Mouse (Mus musculus): ENCODE data around the gene Sh3pxd2b. TPM values are rescaled to one million over a fixed set of nuclear protein-coding genes. Genes with fewer than 3 reads are reported as not detected.

Gene Sh3pxd2b
- polyA plus RNA-seq, 1 experiment from 2014 or later, result 10.0 TPM

DNA sequence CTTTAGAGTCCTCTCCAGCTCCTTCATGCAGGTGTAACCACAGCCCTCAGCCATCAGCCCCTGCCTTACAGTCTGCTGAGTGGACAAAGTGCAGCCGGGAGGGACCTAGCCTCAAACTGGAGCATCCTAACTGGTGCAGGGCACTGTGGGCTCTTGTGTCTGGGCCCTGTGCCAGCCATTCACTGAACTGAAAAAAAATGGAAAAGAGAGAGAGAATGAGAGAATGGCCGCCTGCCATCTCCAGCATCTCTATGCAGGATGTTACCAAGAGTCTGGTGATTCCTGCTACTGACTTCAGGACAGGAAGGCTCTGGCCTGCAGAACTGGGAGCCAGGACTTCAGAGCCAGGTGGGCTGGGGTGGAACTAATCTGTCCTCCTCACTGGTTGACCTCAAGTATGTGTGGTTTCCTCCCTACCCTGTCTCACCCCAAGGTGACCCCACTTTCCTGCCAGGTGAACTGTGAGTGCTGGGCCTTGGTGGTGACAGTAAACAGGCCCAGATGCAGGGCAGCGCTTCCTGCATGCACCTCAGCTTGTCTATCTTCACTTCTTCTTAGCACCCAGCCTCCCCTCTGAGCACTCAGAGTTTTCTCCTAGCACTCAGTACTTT is 16.1 kb downstream of the Sh3pxd2b start:
- Histone ChIP-seq H3K4me2 (ENCODE audit: low read depth, low read length) (no peak overlapping the region), H3K27me3 (ENCODE audit: control insufficient read depth, insufficient read depth, low read length) (no peaks in the 10 kb centered on the region), H3K4me1 (ENCODE audit: control insufficient read depth, insufficient read depth, low read length) (peaks cover 25% of the 10 kb centered on the region), H3K36me3 (ENCODE audit: control insufficient read depth, insufficient read depth) (no peaks in the 10 kb centered on the region), H3K9me3 (replicated peaks; ENCODE audit: control insufficient read depth, low read length) (no peaks in the 10 kb centered on the region), H3K9ac (ENCODE audit: low read length) (no peak overlapping the region), H3K4me3 (ENCODE audit: low read length) (no peak overlapping the region), H3K27ac (ENCODE audit: low read length) (no peak overlapping the region)
- WGBS, result 22% methylated on average over 3 of the region's 3 CpGs
- ATAC-seq (replicated peaks; ENCODE audit: extremely low read depth, insufficient read depth, low FRiP score), result peak; percentile 29; the same call in 1 of the 2 replicates

- 78% methylated on average over 7 of the region's 7 CpGs for WGBS
- ATAC-seq (replicated peaks; ENCODE audit: extremely low read depth, insufficient read depth, low FRiP score), result no peak
- H3K4me2 ChIP-seq (ENCODE audit: low read depth, low read length), result no peak overlapping the region
- H3K27me3 ChIP-seq (ENCODE audit: control insufficient read depth, insufficient read depth, low read length), result no peaks in the 10 kb centered on the region
- H3K9ac ChIP-seq (ENCODE audit: low read length), result no peak overlapping the region
- H3K4me3 ChIP-seq (ENCODE audit: low read length), result no peak overlapping the region
- H3K36me3 ChIP-seq (ENCODE audit: control insufficient read depth, insufficient read depth), result no peaks in the 10 kb centered on the region
- no peak overlapping the region for H3K27ac ChIP-seq (ENCODE audit: low read length)
- no peaks in the 10 kb centered on the region for H3K9me3 ChIP-seq (replicated peaks; ENCODE audit: control insufficient read depth, low read length)
- peaks cover 25% of the 10 kb centered on the region for H3K4me1 ChIP-seq (ENCODE audit: control insufficient read depth, insufficient read depth, low read length)
Observed at GRCm38 (mm10) chr11:32364375-32364774, 16.8 kb downstream of the Sh3pxd2b start.

- Histone ChIP-seq H3K4me2 (ENCODE audit: low read depth, low read length) (no peak overlapping the region), H3K36me3 (ENCODE audit: control insufficient read depth, insufficient read depth) (no peaks in the 10 kb centered on the region), H3K27ac (ENCODE audit: low read length) (no peak overlapping the region), H3K9ac (ENCODE audit: low read length) (no peak overlapping the region), H3K4me1 (ENCODE audit: control insufficient read depth, insufficient read depth, low read length) (peaks cover 25% of the 10 kb centered on the region), H3K4me3 (ENCODE audit: low read length) (no peak overlapping the region), H3K27me3 (ENCODE audit: control insufficient read depth, insufficient read depth, low read length) (no peaks in the 10 kb centered on the region), H3K9me3 (replicated peaks; ENCODE audit: control insufficient read depth, low read length) (no peaks in the 10 kb centered on the region)
- ATAC-seq (replicated peaks; ENCODE audit: extremely low read depth, insufficient read depth, low FRiP score), result no peak
- WGBS, result 72% methylated on average over 4 of the region's 4 CpGs
Observed at GRCm38 (mm10) chr11:32365498-32365897, 17.9 kb downstream of the Sh3pxd2b start.

GRCm38 (mm10) chr11:32367056-32367455 is 19.4 kb downstream of the Sh3pxd2b start:
- Histone ChIP-seq H3K9ac (ENCODE audit: low read length) (no peak overlapping the region), H3K9me3 (replicated peaks; ENCODE audit: control insufficient read depth, low read length) (no peaks in the 10 kb centered on the region), H3K4me3 (ENCODE audit: low read length) (no peak overlapping the region), H3K27ac (ENCODE audit: low read length) (no peak overlapping the region), H3K4me2 (ENCODE audit: low read depth, low read length) (no peak overlapping the region), H3K36me3 (ENCODE audit: control insufficient read depth, insufficient read depth) (peaks cover 3% of the 10 kb centered on the region; the same call in 1 of the 2 replicates), H3K4me1 (ENCODE audit: control insufficient read depth, insufficient read depth, low read length) (peaks cover 25% of the 10 kb centered on the region), H3K27me3 (ENCODE audit: control insufficient read depth, insufficient read depth, low read length) (no peaks in the 10 kb centered on the region)
- WGBS, result 63% methylated on average over 2 of the region's 2 CpGs
- no peak for ATAC-seq (replicated peaks; ENCODE audit: extremely low read depth, insufficient read depth, low FRiP score)

- no peaks in the 10 kb centered on the region for H3K9me3 ChIP-seq (replicated peaks; ENCODE audit: control insufficient read depth, low read length)
- no peaks in the 10 kb centered on the region for H3K27me3 ChIP-seq (ENCODE audit: control insufficient read depth, insufficient read depth, low read length)
- peaks cover 17% of the 10 kb centered on the region for H3K4me1 ChIP-seq (ENCODE audit: control insufficient read depth, insufficient read depth, low read length)
- no peak overlapping the region for H3K9ac ChIP-seq (ENCODE audit: low read length)
- no peak overlapping the region for H3K27ac ChIP-seq (ENCODE audit: low read length)
- no peak for ATAC-seq (replicated peaks; ENCODE audit: extremely low read depth, insufficient read depth, low FRiP score)
- 81% methylated on average over 3 of the region's 3 CpGs for WGBS
- peaks cover 7% of the 10 kb centered on the region; the same call in 1 of the 2 replicates for H3K36me3 ChIP-seq (ENCODE audit: control insufficient read depth, insufficient read depth)
- H3K4me2 ChIP-seq (ENCODE audit: low read depth, low read length), result no peak overlapping the region
- no peak overlapping the region for H3K4me3 ChIP-seq (ENCODE audit: low read length)
Observed at GRCm38 (mm10) chr11:32368986-32369385, 21.4 kb downstream of the Sh3pxd2b start.

- no peak overlapping the region for H3K9ac ChIP-seq (ENCODE audit: low read length)
- no peak for ATAC-seq (replicated peaks; ENCODE audit: extremely low read depth, insufficient read depth, low FRiP score)
Observed at GRCm38 (mm10) chr11:32370881-32371280, 23.3 kb downstream of the Sh3pxd2b start.

GRCm38 (mm10) chr11:32373266-32374026 is 25.8 kb downstream of the Sh3pxd2b start:
- Histone ChIP-seq H3K4me3 (ENCODE audit: low read length) (no peak overlapping the region), H3K36me3 (ENCODE audit: control insufficient read depth, insufficient read depth) (peaks cover 12% of the 10 kb centered on the region), H3K4me2 (ENCODE audit: low read depth, low read length) (no peak overlapping the region), H3K27me3 (ENCODE audit: control insufficient read depth, insufficient read depth, low read length) (no peaks in the 10 kb centered on the region), H3K27ac (ENCODE audit: low read length) (no peak overlapping the region), H3K9ac (ENCODE audit: low read length) (no peak overlapping the region), H3K4me1 (ENCODE audit: control insufficient read depth, insufficient read depth, low read length) (no peaks in the 10 kb centered on the region), H3K9me3 (replicated peaks; ENCODE audit: control insufficient read depth, low read length) (no peaks in the 10 kb centered on the region)
- WGBS, result 81% methylated on average over 13 of the region's 13 CpGs
- no peak for ATAC-seq (replicated peaks; ENCODE audit: extremely low read depth, insufficient read depth, low FRiP score)

More at GRCm38 (mm10) chr11:32370881-32371280, 23.3 kb downstream of the Sh3pxd2b start:
- H3K4me3 ChIP-seq (ENCODE audit: low read length), result no peak overlapping the region
- no peak overlapping the region for H3K27ac ChIP-seq (ENCODE audit: low read length)
- H3K9me3 ChIP-seq (replicated peaks; ENCODE audit: control insufficient read depth, low read length), result no peaks in the 10 kb centered on the region
- 54% methylated on average over 1 of the region's 1 CpGs for WGBS
- peaks cover 13% of the 10 kb centered on the region for H3K4me1 ChIP-seq (ENCODE audit: control insufficient read depth, insufficient read depth, low read length)
- H3K4me2 ChIP-seq (ENCODE audit: low read depth, low read length), result no peak overlapping the region
- H3K36me3 ChIP-seq (ENCODE audit: control insufficient read depth, insufficient read depth), result peaks cover 9% of the 10 kb centered on the region
- no peaks in the 10 kb centered on the region for H3K27me3 ChIP-seq (ENCODE audit: control insufficient read depth, insufficient read depth, low read length)

DNA sequence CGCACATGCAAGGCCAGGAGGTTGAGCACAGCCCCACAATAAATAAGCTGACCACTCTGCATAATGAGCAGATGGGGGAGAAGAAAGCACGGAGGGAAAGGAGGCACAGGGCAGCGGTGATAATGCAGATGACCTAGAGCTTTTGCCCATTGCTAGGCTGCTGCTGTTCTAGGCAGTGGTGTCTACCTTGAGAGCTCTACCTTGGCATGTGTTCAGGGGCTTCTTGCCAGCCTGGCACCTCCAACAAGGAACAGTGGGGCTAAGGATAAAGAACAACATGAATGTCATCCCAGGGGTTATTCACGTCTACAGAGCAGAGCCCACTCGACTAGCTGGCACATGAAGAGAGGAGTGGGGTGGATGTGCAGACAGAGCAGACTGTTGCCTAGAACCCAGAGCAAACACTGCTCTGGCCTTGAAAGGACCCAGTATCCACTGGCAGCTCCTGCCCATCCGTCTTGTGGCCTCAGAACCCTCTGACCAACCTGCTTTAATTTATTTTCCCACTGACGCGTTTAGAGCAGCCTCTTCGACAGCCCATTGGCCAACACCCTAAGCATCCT is 26.5 kb downstream of the Sh3pxd2b start:
- no peak for ATAC-seq (replicated peaks; ENCODE audit: extremely low read depth, insufficient read depth, low FRiP score)
- Histone ChIP-seq H3K9ac (ENCODE audit: low read length) (no peak overlapping the region), H3K4me2 (ENCODE audit: low read depth, low read length) (no peak overlapping the region), H3K36me3 (ENCODE audit: control insufficient read depth, insufficient read depth) (peaks cover 12% of the 10 kb centered on the region), H3K9me3 (replicated peaks; ENCODE audit: control insufficient read depth, low read length) (no peaks in the 10 kb centered on the region), H3K27ac (ENCODE audit: low read length) (no peak overlapping the region), H3K4me3 (ENCODE audit: low read length) (no peak overlapping the region), H3K4me1 (ENCODE audit: control insufficient read depth, insufficient read depth, low read length) (no peaks in the 10 kb centered on the region), H3K27me3 (ENCODE audit: control insufficient read depth, insufficient read depth, low read length) (no peaks in the 10 kb centered on the region)
- 79% methylated on average over 9 of the region's 9 CpGs for WGBS

- Histone ChIP-seq H3K4me3 (ENCODE audit: low read length) (no peak overlapping the region), H3K27ac (ENCODE audit: low read length) (no peak overlapping the region), H3K4me2 (ENCODE audit: low read depth, low read length) (no peak overlapping the region), H3K4me1 (ENCODE audit: control insufficient read depth, insufficient read depth, low read length) (no peaks in the 10 kb centered on the region), H3K9ac (ENCODE audit: low read length) (no peak overlapping the region), H3K36me3 (ENCODE audit: control insufficient read depth, insufficient read depth) (peaks cover 12% of the 10 kb centered on the region), H3K27me3 (ENCODE audit: control insufficient read depth, insufficient read depth, low read length) (no peaks in the 10 kb centered on the region), H3K9me3 (replicated peaks; ENCODE audit: control insufficient read depth, low read length) (no peaks in the 10 kb centered on the region)
- 0 out of 2 replicates have a peak, but pooled peaks have one; percentile 56 for ATAC-seq (replicated peaks; ENCODE audit: extremely low read depth, insufficient read depth, low FRiP score)
- WGBS, result 70% methylated on average over 4 of the region's 4 CpGs
Observed at GRCm38 (mm10) chr11:32375104-32375535, 27.5 kb downstream of the Sh3pxd2b start.

All from heart, embryonic 16.5 days (tissue).